Mouse (Mus musculus) testis, adult 2 months (tissue): Measurements from ENCODE around the gene Chka.

Experiments
- CTCF ChIP-seq: fragments of 200-500 bp; IDR thresholded peaks from 2 replicates; pipeline ENCODE4 v1.5.1; 2012; ENCODE audit warnings: low read depth, mild to moderate bottlenecking, inconsistent platforms, low read length, moderate library complexity; ENCODE audit not compliant: control insufficient read depth, insufficient read depth, insufficient replicate concordance
- POLR2A ChIP-seq: fragments of 200-500 bp; IDR thresholded peaks from 2 replicates; pipeline ENCODE4 v1.6.1; 2012; ENCODE audit warnings: low read depth, mild to moderate bottlenecking, inconsistent platforms, low read length, moderate library complexity; ENCODE audit not compliant: control insufficient read depth

DNA sequence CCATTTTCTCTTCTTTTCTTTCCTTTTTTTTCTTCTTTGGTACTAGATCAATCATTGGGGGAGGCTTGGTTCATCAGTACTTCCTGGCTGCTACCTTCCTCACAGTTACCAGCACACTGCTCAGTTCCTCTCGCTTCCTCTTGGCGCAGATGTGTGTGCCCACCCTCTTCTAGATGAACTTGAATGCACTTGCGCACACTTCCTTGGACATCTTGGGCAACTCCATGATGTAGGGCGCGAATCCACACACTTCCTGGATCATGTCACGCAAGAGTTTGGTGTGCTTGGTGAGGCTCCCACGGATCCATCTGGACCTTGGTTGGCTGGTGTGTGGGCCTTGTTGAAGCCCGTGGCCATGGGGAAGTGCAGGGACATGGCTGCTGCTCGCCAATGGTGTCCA lies 80.1 kb downstream of the Chka start:
- no peak for TF ChIP-seq POLR2A
- no peak for TF ChIP-seq CTCF
